Mouse (Mus musculus) lung, postnatal 36 days (tissue): ENCODE measurements around the gene Rfc4.

Source experiments
- DNase-seq: peaks from one replicate; pipeline ENCODE4 v3.0.0; 2022; ENCODE audit warnings: mixed read lengths

Gene Rfc4

GRCm38 (mm10) chr16:23132336-23132735 is 4.8 kb upstream of the Rfc4 start:
- DNase-seq = no peak

- DNase-seq = no peak
Observed at GRCm38 (mm10) chr16:23130303-23130702, 2.8 kb upstream of the Rfc4 start.

- DNase-seq = no peak
Observed at GRCm38 (mm10) chr16:23127311-23127672, 245 bp downstream of the Rfc4 start.

GRCm38 (mm10) chr16:23124398-23124797 is 3.1 kb downstream of the Rfc4 start:
- DNase-seq = peak; percentile 42

GRCm38 (mm10) chr16:23123104-23123503 is 4.4 kb downstream of the Rfc4 start:
- DNase-seq = no peak

GRCm38 (mm10) chr16:23122446-23122845 is 5.1 kb downstream of the Rfc4 start:
- no peak for DNase-seq

GRCm38 (mm10) chr16:23117173-23117572 is 10.4 kb downstream of the Rfc4 start:
- no peak for DNase-seq

GRCm38 (mm10) chr16:23115486-23115885 is 12.1 kb downstream of the Rfc4 start:
- DNase-seq = no peak

GRCm38 (mm10) chr16:23114339-23115171 is 13.0 kb downstream of the Rfc4 start:
- no peak for DNase-seq

- DNase-seq = no peak
Observed at GRCm38 (mm10) chr16:23113903-23114302, 13.6 kb downstream of the Rfc4 start.

GRCm38 (mm10) chr16:23112861-23113435 is 14.6 kb downstream of the Rfc4 start:
- no peak for DNase-seq

- no peak for DNase-seq
Observed at GRCm38 (mm10) chr16:23112348-23112747, 15.2 kb downstream of the Rfc4 start.

GRCm38 (mm10) chr16:23109350-23110280 is 17.9 kb downstream of the Rfc4 start:
- no peak for DNase-seq

GRCm38 (mm10) chr16:23108943-23109342 is 18.6 kb downstream of the Rfc4 start:
- DNase-seq = no peak

- DNase-seq = peak; percentile 90
Observed at GRCm38 (mm10) chr16:23107946-23108759, 19.4 kb downstream of the Rfc4 start.

GRCm38 (mm10) chr16:23107231-23107942 is 20.1 kb downstream of the Rfc4 start, which contains the start of gene Eif4a2:
TSS of gene Eif4a2 (plus strand) at chr16:23107444.
- peak; percentile 91 for DNase-seq

GRCm38 (mm10) chr16:23106121-23106520 is 21.4 kb downstream of the Rfc4 start:
- peak; percentile 22 for DNase-seq

GRCm38 (mm10) chr16:23103841-23104240 is 23.7 kb downstream of the Rfc4 start:
- no peak for DNase-seq

GRCm38 (mm10) chr16:23103038-23103745 is 24.3 kb downstream of the Rfc4 start:
- DNase-seq = no peak

GRCm38 (mm10) chr16:23102340-23103037 is 25.0 kb downstream of the Rfc4 start:
- DNase-seq = peak; percentile 20
